Mouse (Mus musculus) megakaryocyte, adult 5-6 weeks (primary cell): ENCODE data around the gene Psmd12. TPM values are rescaled to one million over a fixed set of nuclear protein-coding genes. Genes with fewer than 3 reads are reported as not detected.
A peak's percentile ranks its signal among the peaks of the same experiment; 100 is the strongest.

ENCODE experiments used
- ATAC-seq: 2 replicates; pipeline ENCODE4 v1.8.0; 2016; ENCODE audit warnings: mild to moderate bottlenecking, inconsistent platforms; ENCODE audit not compliant: poor library complexity, severe bottlenecking
- total RNA-seq, 2 experiments: library from RNA; stranded (forward) in 1 of 2; stranded (reverse) in 1 of 2; fragments of 153-499, 151-499 nt in 1 of 2; fragments of 221-1000, 200-1000 nt in 1 of 2; gene quantifications; 2 replicates each; pipeline versions ENCODE4 v1.2.3 to v1.2.4; 2015 to 2017

The Psmd12 gene
- total RNA-seq, 2 experiments from 2014 or later = 65.5 to 86.4 TPM

DNA sequence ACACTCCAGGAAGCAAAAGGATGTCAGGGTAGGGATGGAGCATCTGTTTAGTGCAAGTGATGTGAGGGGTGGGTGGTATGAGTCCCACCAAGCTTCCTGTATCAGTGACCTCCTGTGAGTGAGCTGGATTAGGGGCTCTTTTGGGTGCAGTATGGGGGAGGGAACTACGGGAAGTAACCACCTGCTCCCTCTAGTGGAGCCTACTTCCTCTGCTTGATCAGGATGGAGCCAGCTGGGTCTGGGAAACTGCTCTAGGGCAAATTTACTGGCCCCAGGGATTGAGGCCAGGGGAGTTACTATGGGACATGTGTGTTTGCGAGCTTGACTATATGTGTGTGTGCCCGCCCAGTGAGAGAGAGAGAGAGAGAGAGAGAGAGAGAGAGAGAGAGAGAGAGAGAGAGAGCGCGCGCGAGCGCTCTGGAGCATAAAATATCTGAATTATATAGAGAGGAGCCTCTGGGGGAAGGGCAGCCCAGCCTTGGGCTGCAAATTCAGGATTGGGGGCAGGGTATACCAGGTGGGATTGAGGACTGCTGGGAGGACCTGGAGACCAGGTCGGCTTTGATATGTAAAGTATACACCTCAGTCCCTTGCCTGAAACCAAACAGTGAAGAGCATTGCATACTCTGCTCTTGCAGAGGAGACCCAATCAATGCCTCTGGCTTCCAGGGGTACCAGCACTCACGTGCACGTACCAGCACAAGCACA, 30.5 kb downstream of the Psmd12 start:
- 0 out of 2 replicates have a peak, but pooled peaks have one; percentile 39 for ATAC-seq

DNA sequence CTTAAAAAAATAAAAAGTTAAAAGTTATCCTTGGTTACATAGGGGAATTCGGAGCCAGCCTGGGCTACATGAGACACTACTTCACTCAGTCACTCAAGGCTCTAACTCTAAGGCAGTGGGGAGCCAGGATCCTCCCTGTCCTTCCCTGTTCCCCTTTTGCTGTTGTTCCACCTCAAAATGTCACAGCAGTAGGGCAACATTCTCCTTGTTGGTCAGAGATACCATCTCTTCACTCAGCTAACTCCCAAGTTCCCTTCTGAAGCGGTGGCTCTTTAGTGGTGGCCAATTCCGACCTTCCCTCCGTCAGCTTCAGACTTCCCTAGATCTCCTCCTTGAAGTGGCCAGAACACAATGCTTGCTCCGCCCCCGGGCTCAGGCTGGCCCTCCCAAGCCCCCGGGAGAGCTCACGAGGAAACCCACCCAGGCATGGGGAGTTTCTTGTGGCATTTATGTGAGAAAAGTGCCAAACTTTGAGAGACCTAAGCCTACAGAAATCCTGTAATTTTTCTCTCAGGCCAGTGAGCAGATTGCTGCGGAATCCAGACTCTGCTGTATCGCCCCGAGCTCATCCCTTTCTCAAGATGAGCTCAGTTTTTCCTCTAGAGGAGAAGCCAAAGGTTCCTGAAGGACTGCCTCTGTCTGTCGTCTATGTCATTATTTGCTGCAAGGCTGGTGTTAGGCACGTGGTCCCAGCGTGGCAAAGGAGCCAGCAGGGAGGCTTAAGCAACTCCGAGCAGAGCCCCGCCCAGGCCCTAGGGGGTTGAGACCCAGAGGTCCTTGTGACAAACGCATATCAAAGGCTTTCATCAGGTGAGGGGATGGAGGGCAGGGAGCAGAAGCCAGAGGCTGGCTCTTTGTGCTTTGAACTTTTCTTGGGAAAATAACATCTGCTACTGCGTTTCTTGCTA, 31.3 kb downstream of the Psmd12 start:
- ATAC-seq = peak; percentile 64

DNA sequence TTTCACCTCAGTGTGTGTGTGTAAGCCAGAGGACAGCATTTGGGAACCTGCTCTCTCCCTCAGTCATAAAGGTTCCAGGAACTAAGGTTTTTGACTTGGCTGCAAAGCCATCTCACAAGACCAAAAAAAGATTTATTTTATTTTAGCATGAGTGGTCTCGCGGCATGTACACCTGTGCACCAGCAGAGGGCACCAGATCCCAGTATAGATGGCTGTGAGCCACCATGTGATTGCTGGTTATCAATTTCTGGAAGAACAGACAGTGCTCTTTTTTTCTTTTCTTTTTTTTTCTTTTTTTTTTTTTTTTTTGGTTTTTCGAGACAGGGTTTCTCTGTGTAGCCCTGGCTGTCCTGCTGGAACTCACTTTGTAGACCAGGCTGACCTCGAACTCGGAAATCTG, 32.7 kb downstream of the Psmd12 start:
- ATAC-seq = peak; percentile 69

DNA sequence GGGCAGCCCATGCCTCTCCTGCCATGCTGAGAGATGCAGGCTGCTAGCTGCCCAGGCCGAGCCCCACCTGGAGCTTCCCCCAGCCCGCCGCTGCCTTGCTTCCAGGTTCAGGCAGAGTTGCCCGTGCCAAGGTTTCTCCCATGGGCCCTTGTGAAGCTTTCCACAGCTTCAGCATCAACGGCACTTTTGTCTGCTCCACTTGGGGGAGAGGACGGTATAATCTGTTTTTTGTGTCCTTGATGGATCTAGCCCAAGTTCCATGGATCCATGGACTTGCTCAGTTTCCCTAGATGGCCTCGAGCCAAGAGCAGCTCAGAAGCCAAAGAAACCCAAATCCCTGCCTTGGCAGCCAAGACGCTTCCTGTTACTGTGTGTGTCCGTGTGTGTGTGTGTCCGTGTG, 33.8 kb downstream of the Psmd12 start:
- no peak for ATAC-seq

DNA sequence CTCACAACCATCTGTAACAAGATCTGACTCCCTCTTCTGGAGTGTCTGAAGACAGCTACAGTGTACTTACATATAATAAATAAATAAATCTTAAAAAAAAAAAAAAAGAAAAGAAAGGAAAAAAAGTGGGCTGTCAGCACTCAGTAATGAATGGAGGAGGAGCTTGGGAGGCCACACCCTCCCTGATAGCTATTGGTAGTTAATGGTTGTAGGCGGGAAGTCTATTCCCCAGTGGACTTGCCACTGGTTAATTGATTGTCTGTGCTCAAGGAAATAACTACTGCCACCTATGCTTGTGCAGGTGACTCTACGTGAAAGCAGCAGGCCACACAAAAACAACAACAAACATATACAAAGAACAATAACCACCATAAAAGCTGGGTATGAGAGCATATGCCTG, 37.1 kb downstream of the Psmd12 start:
- no peak for ATAC-seq

DNA sequence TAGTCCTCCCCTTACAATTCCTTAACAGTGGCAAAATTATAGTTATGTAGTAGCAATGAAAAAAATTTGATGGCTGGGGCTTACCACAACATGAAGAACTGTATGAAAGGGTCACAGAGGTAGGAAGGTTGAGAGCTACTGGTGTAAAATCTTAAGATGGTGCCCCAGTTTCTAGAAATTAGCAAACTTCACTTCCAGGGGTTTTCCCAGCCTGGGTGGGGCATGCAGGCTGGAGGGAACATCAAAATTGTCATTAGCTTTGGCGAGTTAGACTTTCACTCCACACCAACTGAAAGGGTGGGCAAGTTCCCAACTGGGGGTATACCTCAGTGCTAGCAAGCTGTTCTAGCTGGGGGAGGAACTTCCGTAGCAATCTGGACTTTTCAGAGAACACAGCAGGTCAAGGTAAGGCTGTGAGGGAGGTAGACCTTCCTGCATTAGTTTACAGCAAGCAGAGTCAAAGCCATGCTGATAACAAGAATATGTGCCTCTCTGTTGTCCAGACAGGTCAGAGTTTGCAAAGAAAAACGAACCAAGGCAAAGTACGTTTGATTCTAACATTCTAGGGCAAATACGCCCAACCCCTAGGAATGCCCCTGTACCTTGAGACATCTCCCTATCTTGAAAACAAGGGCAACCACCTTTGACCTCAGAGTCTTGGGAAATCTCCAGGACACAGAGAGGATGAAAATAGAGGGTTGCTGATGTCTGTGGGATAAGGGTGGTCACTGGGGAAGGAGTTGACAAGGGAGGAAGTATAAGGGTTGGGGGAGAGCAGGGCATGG, 39.6 kb downstream of the Psmd12 start:
- no peak for ATAC-seq

DNA sequence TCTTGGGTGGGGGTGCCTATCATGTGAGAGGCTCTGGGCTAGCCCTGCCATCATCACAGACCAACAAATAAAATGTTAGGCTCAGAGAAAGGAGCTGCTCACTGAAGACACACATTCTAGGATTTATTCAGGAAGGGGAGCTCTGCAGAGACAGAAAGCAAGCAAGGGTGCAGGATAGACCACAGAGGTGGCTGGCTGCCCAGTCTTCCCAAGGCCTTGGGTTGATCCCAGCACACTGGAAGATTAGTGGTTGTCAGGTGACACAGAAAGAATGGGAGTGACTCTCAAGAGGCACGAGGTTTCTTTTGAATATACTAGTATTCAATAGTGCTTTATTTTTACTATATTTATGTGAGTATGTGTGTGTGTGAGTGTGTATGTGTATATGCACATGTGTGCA, 41.9 kb downstream of the Psmd12 start:
- ATAC-seq = no peak

DNA sequence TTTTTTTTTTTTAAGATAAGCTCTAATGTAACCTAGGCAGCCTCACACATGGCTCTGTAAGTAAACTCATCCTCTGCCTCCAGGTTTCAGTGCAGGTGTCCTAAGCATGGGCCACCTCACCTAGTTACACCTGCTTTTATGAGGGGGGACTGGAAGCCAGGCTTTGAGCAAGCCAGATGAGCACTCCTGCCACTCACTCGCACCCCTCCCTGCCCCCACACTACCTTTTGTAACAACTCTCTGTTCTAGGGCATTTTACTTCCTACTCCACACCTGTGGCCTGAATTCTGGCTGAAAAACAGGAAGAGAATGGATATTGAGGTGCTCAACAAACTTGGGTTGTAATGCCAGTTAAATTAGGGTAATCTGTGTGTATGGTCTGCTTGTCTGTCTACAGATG, 45.7 kb downstream of the Psmd12 start:
- ATAC-seq = no peak

DNA sequence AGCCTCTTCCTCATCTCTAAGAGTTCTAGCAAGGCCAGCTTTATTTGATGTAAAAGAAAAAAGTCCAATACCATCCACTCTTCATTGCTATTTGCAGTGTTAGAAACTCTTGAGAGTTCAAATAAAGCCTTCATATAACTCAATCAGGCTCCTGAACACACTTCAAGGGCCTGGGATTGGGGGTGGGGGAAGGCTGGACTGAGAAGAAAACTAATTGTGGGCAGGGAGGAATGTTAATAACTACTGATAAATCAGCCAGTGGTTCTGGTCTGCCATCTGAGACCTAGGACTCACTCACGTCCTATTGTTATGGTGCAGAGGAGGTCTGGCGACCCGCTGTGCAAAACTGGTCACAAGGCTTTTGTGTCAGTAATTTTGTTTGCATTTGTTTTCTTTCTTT, 48.3 kb downstream of the Psmd12 start:
- no peak for ATAC-seq

DNA sequence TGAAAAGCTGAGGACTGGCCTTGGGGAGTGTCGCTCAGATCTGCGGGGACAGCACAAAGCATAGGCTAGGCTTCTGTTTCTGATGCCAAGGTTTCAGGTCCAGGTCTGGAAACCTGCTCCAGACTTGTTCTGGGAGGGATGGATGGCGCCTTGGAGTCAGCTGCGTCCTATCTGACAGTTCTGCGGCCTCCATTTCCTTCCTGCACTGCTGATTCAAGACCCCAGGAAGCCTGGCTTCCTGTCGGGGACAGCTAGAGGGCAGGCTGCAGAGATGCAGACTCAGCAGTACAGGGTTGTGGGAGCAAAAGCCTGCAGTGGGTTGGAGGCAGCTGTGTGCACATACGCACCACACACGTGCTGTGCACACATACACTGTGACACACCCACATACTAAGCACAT, 50.0 kb downstream of the Psmd12 start:
- ATAC-seq = peak; percentile 35

DNA sequence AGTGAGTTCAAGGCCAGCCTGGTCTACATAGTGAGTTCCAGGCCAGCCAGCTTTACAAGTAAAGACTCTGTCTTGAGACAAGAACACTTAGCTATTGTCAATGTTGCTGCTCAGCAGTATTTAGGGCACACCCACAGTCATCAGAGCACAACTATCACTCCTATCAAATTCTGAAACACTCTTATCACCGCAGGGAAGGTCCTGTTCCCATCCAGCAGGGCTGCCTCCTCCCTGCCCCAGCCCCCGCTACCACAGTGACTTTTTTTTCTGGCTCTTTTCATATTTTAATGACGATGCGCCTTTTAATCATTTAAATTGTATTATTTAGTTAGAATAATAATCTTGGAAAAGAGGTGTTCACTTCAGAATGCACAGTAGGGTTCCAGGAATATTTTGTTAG, 52.2 kb downstream of the Psmd12 start:
- ATAC-seq = no peak

DNA sequence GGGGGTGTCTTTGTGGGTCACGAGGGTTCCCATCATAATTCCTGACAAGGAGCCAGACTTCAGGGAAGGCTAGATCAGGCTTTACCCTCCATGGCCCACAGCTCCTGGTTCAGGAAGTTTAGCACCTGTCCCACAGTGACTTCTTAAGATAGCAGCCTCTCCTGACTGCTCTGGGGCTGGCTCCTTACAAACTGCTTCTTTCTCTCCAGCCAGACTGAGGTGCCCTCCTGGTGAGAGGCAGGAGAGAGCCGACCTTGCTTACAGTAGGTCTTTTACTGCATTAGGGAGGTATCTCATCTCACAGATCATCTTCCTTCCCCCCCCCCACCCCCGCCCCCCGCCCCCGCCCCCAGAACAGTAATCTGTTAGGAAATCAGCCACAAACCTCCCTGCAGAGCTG, 53.0 kb downstream of the Psmd12 start:
- ATAC-seq = no peak

DNA sequence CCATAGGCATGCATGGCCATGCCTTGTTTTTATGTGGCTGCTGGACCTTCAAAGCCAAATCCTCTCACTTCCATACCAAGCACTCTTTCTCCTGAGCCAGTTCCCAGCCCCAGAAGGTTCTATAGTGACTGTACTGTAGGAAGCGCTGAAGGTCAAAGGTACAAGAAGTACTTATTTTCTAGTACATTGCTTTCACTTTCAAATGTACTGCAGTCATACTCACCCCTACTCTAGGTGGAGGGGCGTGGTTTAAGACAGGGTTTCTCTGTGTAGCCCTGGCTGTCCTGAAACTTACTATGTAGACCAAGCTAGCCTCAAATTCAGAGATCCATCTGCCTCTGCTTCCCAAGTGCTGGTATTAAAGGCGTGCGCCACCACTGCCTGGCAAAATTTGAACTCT, 59.7 kb downstream of the Psmd12 start:
- no peak for ATAC-seq

DNA sequence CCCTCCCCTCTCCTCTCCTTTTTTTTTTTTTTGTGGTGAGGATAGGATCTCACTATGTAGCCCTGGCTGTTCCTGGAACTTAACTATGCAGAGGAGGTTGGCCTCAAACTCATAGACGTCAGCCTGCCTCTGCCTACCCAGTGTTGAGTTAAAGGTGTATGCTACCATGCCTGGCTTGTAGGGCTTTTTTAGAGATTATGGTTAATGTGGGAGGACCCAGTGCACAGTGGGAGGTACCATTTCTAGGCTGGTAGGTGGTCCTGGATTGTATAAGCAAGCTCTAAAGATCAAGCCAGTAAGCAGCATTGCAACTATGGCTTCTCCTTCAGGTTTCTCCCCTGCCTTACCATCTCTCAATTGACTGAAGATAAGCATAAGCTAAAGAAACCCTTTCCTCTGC, 61.1 kb downstream of the Psmd12 start:
- ATAC-seq = no peak

DNA sequence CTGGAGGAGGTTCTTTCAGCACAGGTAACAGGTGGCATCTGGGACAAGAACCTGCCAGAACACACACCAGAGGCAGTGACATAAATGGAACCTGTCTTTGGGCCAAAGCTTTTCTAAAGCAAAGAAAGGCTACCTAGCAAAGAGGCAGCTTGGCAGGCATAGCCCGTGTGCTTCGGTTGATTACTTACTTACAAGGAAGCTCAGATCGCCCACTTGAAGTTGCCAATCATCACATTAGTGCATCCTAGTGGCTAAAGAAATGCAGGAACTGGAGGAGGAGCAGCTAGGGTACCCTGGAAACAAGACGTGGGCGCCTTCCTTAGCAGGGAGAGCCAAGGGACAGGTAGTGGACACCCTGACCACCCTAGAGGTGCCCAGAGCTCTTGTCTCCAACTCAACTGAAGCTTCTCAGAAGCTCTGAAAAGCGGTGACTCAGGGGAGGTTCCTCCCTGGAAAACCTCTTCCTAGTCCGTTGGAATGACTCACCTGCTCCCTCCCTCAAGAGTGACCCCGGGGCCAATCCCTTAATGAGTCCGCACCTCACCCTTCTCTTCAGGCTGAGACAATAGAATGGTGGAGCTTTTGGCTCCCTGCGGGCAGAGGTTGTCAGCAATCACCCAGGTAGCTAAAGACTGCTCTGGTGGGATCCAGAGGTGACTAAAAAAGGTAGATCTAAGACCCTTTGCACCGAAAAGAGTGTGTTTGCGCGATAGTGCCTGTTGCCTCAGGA, 66.6 kb downstream of the Psmd12 start:
- ATAC-seq = no peak

DNA sequence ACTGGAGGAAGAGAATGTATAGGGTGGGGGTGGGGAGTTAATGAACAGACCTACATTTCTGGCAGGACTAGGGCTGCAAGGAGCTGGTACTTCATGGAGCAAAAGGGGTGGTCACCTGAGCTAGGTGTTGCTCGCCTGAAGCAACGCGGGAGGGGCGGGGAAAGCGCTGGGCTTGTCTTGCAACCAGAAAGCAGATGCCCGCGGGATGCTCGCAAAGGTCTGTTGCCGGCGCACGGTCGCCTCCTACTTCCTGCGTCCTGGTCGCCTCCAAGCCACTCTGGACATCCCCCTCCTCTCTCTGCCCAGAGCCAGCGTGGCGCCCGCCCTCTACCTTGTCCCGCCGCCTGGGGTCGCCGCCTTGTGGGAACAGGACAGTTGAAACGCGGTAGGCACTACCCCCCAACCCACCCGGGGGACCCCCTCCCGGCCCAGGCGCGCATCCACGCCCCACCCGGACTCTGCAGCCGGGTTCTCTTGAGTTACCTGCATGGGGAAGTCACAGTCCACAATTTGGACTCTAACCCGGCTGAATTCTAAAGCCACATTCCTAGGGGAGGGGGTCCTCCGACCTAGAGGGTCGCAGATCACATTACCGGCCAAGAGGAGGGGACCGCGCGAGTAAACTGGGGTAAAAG, 67.5 kb downstream of the Psmd12 start:
- ATAC-seq = peak; percentile 36

DNA sequence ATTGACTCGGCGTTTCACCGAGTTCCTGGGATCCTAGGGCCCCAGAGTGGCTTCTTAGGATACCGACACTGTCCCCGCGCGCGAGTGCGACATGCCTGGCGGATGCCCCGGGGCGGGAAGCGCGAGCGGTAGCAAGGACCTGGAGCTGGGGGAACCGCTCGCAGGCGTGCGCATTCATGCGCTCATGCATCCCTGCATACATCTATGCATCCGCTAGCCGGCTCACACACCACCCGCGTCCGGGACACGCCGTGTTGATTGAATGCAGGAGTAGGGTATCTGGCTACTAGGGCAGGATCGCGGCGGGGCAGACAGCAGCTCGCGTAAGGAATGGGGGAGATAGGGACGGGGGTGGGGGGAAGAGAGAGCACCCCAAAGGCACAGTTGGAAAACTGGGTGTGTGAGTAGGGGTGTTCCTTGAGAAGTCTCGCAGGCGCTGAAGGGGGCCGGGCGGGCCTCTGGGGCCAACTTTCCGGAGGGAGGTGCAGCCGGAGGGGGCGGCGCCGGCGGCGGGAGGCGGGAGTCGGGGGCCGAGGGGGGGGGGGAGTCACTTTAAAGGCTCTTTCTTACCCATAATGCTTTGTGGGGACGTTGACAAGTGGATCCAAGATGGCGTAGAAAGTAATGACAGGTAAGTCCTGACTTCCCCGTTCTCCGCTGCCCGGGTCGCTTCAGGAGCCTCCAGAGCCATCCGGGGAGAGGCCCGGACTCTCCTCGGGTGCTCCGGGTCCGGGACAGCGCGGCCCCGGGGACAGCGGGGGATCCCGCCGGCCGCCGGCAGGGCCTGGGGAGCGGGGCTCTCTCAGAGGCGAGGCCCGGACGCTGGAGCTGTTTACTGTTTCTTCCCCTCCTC, 68.3 kb downstream of the Psmd12 start, which contains the start of gene Helz:
Gene Helz (plus strand): TSS at position 580 of the 853 bp plus-strand sequence.
- ATAC-seq = peak; percentile 78

DNA sequence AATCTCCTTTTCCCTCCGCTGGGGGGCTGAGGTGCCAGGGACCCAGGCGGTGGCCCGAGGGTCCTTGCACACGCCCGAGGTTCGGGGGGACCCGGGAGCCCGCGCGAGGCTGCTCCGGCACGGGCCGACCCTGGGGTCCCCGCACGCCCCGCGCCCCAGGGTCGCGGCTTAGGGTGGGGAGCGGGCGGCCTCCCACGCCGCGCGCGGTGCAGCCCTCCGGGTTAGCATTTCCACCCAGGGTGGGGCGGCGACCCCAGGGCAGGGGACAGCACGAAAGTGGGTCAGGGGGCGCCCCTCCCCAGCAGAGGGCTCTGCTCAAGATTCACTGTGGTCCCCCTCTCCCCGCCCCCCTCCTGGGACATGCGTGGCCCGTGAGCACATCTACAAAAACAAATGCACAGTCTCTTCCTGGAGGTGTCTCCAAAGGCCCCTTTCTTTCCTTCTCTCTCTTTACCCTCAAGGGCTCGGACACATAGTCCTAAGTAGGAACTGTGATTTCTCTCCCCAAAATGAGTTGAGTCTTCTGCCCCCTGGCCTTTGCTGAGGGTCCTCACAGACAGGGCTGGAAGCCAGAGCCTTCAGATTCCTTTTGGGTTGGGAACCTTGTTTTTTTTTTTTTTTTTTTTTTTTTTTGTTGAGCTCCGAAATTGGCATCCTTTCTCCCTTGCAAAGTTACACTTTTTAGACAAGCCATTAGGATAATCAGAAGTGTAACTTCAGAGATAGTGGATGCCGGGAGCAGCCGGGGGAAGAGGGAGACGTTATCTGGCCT, 69.1 kb downstream of the Psmd12 start:
- ATAC-seq = no peak
